Mouse (Mus musculus) G1E (cell line): ENCODE results near the gene Disp3.

Experiments used
- CTCF ChIP-seq: IDR thresholded peaks from 2 replicates; pipeline ENCODE4 v1.5.1; 2012; ENCODE audit warnings: low read depth, low read length, inconsistent platforms, mixed read lengths
- POLR2AphosphoS5 ChIP-seq: IDR thresholded peaks from 2 replicates; pipeline ENCODE4 v1.6.1; 2012; ENCODE audit warnings: low read depth, low read length, inconsistent platforms; ENCODE audit not compliant: insufficient replicate concordance

DNA sequence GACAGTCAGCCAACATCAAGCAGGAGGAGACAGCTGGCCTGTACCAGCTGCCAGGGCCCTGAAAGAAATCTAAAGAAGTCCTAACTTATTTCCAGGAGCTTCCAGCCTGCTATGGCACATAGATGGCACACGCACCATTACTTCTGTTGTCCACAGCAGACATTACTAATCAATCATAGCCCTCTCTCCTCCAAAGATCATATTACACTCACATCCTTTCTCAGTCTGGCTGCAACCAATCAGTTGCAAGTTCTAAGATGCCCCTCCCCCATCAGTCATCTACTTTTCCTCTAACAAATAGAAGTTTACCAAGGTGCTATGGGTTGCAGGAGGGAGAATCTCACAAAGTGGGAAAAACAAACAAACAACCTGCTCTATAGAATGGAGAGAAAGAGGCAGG lies 40.5 kb upstream of the Disp3 start:
- TF ChIP-seq CTCF (no peak), POLR2AphosphoS5 (no peak)
